Mouse (Mus musculus) liver, adult (tissue): ENCODE measurements around the gene Bspry.

Source experiments
- GATA4 ChIP-seq: IDR thresholded peaks from 2 replicates; pipeline ENCODE4 v1.6.1; 2014; ENCODE audit warnings: mild to moderate bottlenecking, low read length; ENCODE audit not compliant: insufficient replicate concordance

The Bspry gene

GRCm38 (mm10) chr4:62479937-62480708, at the start of gene Bspry:
Gene Bspry (plus strand): TSS chr4:62480053.
- TF ChIP-seq GATA4, result no peak

GRCm38 (mm10) chr4:62430678-62431077, 49.2 kb upstream of the Bspry start:
- TF ChIP-seq GATA4, result no peak

GRCm38 (mm10) chr4:62431522-62431921, 48.3 kb upstream of the Bspry start:
- TF ChIP-seq GATA4, result no peak

GRCm38 (mm10) chr4:62433939-62434870, 45.6 kb upstream of the Bspry start:
- TF ChIP-seq GATA4, result no peak

- no peak for TF ChIP-seq GATA4
Measured at GRCm38 (mm10) chr4:62435081-62435480, 44.8 kb upstream of the Bspry start, which contains the start of gene Rnf183. Gene Rnf183 (minus strand): TSS chr4:62435252.

GRCm38 (mm10) chr4:62437256-62437778, 42.5 kb upstream of the Bspry start:
- no peak for TF ChIP-seq GATA4

GRCm38 (mm10) chr4:62437871-62438270, 42.0 kb upstream of the Bspry start:
- TF ChIP-seq GATA4, result no peak

- TF ChIP-seq GATA4, result no peak
Measured at GRCm38 (mm10) chr4:62439793-62440192, 40.1 kb upstream of the Bspry start.

- TF ChIP-seq GATA4, result peak; percentile 70; the same call in 1 of the 2 replicates
Measured at GRCm38 (mm10) chr4:62440544-62440943, 39.3 kb upstream of the Bspry start.

- TF ChIP-seq GATA4, result no peak
Measured at GRCm38 (mm10) chr4:62440986-62441385, 38.9 kb upstream of the Bspry start.

GRCm38 (mm10) chr4:62454995-62455394, 24.9 kb upstream of the Bspry start:
- no peak for TF ChIP-seq GATA4

- TF ChIP-seq GATA4, result no peak
Measured at GRCm38 (mm10) chr4:62459081-62459480, 20.8 kb upstream of the Bspry start.

GRCm38 (mm10) chr4:62460348-62460747, 19.5 kb upstream of the Bspry start:
- TF ChIP-seq GATA4, result no peak

- TF ChIP-seq GATA4, result no peak
Measured at GRCm38 (mm10) chr4:62463124-62463523, 16.7 kb upstream of the Bspry start.

- TF ChIP-seq GATA4, result no peak
Measured at GRCm38 (mm10) chr4:62468158-62468557, 11.7 kb upstream of the Bspry start.
